Mouse (Mus musculus): ENCODE measurements around the gene Mocs1.

Gene Mocs1

GRCm38 (mm10) chr17:49481876-49482275 lies 53.7 kb downstream of the Mocs1 start:
- no peak for DNase-seq (ENCODE audit: low read depth)

- DNase-seq (ENCODE audit: low read depth), result no peak
These were observed 56.3 kb downstream of the Mocs1 start for GRCm38 (mm10) chr17:49484435-49484834.

GRCm38 (mm10) chr17:49489098-49489497 lies 60.9 kb downstream of the Mocs1 start:
- no peak for DNase-seq (ENCODE audit: low read depth)

GRCm38 (mm10) chr17:49493276-49493675 lies 65.1 kb downstream of the Mocs1 start:
- DNase-seq (ENCODE audit: low read depth), result no peak

- no peak for DNase-seq (ENCODE audit: low read depth)
These were observed 70.0 kb downstream of the Mocs1 start for GRCm38 (mm10) chr17:49498169-49498568.

GRCm38 (mm10) chr17:49499635-49500034 lies 71.5 kb downstream of the Mocs1 start:
- DNase-seq (ENCODE audit: low read depth), result no peak

- DNase-seq (ENCODE audit: low read depth), result no peak
These were observed 72.1 kb downstream of the Mocs1 start for GRCm38 (mm10) chr17:49500234-49500633.

- no peak for DNase-seq (ENCODE audit: low read depth)
These were observed 75.2 kb downstream of the Mocs1 start for GRCm38 (mm10) chr17:49503246-49503900.

Measured in naive thymus-derived CD4-positive, alpha-beta T cell, adult 2 months (primary cell).